Mouse (Mus musculus) neutrophil, adult 59 days (primary cell): ENCODE measurements around the gene Mrps21. TPM values are rescaled to one million over a fixed set of nuclear protein-coding genes. Genes with fewer than 3 reads are reported as not detected.

Experiments
- total RNA-seq, 2 experiments: library from RNA; stranded (reverse); gene quantifications; 1 replicate in 1 of 2; 2 replicates in 1 of 2; pipeline ENCODE4 v1.2.4; 2023

Gene Mrps21
- 100 to 1,000 TPM; 115 to 129 TPM for total RNA-seq

GRCm38 (mm10) chr3:95871392-95871867 is at the start of gene Mrps21:
Gene Mrps21 (minus strand): TSS chr3:95871519.

GRCm38 (mm10) chr3:95904568-95904967 is 33.2 kb upstream of the Mrps21 start, which contains the start of gene Car14:
Gene Car14 (minus strand): TSS chr3:95904691.

GRCm38 (mm10) chr3:95893606-95894316 is 22.4 kb upstream of the Mrps21 start, which contains the start of gene Aph1a:
Gene Aph1a (plus strand): TSS chr3:95893969.

GRCm38 (mm10) chr3:95891211-95892065 is 20.1 kb upstream of the Mrps21 start, which contains the start of gene BC028528:
Gene BC028528 (minus strand): TSS chr3:95892005.

GRCm38 (mm10) chr3:95881979-95882815 is 10.9 kb upstream of the Mrps21 start, which contains the start of gene Ciart:
Gene Ciart (minus strand): TSS chr3:95882251.

GRCm38 (mm10) chr3:95855502-95856089 is 15.7 kb downstream of the Mrps21 start, which contains the start of gene Prpf3:
Gene Prpf3 (minus strand): TSS chr3:95855885.

GRCm38 (mm10) chr3:95818571-95819288 is 52.6 kb downstream of the Mrps21 start, which contains the start of gene Rprd2:
Gene Rprd2 (minus strand): TSS chr3:95818863.

Other genes with a start within 250 kb of the Mrps21 start
- gene Ensa, start 246.5 kb downstream of the Mrps21 start, total RNA-seq, result 10 to 100 TPM; 78.5 to 78.8 TPM
- gene Mcl1, start 212.7 kb downstream of the Mrps21 start, total RNA-seq, result 100 to 1,000 TPM; 613 to 697 TPM
- 1 to 10 TPM; 3.8 to 4.1 TPM for gene Adamtsl4, start 183.6 kb downstream of the Mrps21 start, total RNA-seq
- 1 to 10 TPM; 5.5 to 9.6 TPM for gene Ecm1, start 131.9 kb downstream of the Mrps21 start, total RNA-seq
- gene Tars2, start 111.3 kb downstream of the Mrps21 start, total RNA-seq, result 10 to 100 TPM; 19.9 to 21.2 TPM
- 10 to 100 TPM; 44.0 to 56.5 TPM for gene Rprd2, start 52.7 kb downstream of the Mrps21 start, total RNA-seq
- 10 to 100 TPM; 25.2 to 27.4 TPM for gene Prpf3, start 15.6 kb downstream of the Mrps21 start, total RNA-seq
- gene Ciart, start 10.7 kb upstream of the Mrps21 start, total RNA-seq, result 10 to 100 TPM in 1 of 2 experiments, 1 to 10 TPM in 1; 8.7 to 12.9 TPM
- 10 to 100 TPM; 32.4 to 37.1 TPM for gene BC028528, start 20.5 kb upstream of the Mrps21 start, total RNA-seq
- 10 to 100 TPM; 60.7 to 67.1 TPM for gene Aph1a, start 22.4 kb upstream of the Mrps21 start, total RNA-seq
- not detected for gene Car14, start 33.2 kb upstream of the Mrps21 start, total RNA-seq
- gene Anp32e, start 57.7 kb upstream of the Mrps21 start, total RNA-seq, result 10 to 100 TPM; 76.6 to 90.5 TPM
- 10 to 100 TPM; 39.9 to 68.8 TPM for gene Plekho1, start 124.5 kb upstream of the Mrps21 start, total RNA-seq
- gene Vps45, start 186.9 kb upstream of the Mrps21 start, total RNA-seq, result 10 to 100 TPM; 16.1 to 22.9 TPM
- gene Otud7b, start 233.0 kb upstream of the Mrps21 start, total RNA-seq, result 10 to 100 TPM; 14.0 to 20.9 TPM